Mouse (Mus musculus) C2C12 (cell line): ENCODE measurements around the gene Akap2.

Source experiments
- CEBPB ChIP-seq: IDR thresholded peaks from one replicate; pipeline ENCODE4 v1.6.1; 2011; ENCODE audit warnings: low read depth, mild to moderate bottlenecking, control low read depth, moderate library complexity
- CTCF ChIP-seq: IDR thresholded peaks from one replicate; pipeline ENCODE4 v1.5.1; 2011; ENCODE audit not compliant: control insufficient read depth, insufficient read depth, insufficient read length
- FOSL1 ChIP-seq: IDR thresholded peaks from one replicate; pipeline ENCODE4 v1.8.0; 2011; ENCODE audit warnings: mild to moderate bottlenecking, low read length; ENCODE audit not compliant: poor library complexity, insufficient read depth, severe bottlenecking
- MAX ChIP-seq: IDR thresholded peaks from one replicate; pipeline ENCODE4 v1.6.1; 2011; ENCODE audit warnings: mild to moderate bottlenecking, control low read depth
- MYOD1 ChIP-seq: IDR thresholded peaks from one replicate; pipeline ENCODE4 v1.6.1; 2011; ENCODE audit warnings: low read depth; ENCODE audit not compliant: control insufficient read depth, insufficient read length
- MYOG ChIP-seq: IDR thresholded peaks from one replicate; pipeline ENCODE4 v1.6.1; 2011; ENCODE audit not compliant: control insufficient read depth, insufficient read length; ENCODE audit errors: extremely low read depth
- USF1 ChIP-seq: IDR thresholded peaks from one replicate; pipeline ENCODE4 v1.6.1; 2011; ENCODE audit warnings: low read depth, mild to moderate bottlenecking, control low read depth, moderate library complexity

DNA sequence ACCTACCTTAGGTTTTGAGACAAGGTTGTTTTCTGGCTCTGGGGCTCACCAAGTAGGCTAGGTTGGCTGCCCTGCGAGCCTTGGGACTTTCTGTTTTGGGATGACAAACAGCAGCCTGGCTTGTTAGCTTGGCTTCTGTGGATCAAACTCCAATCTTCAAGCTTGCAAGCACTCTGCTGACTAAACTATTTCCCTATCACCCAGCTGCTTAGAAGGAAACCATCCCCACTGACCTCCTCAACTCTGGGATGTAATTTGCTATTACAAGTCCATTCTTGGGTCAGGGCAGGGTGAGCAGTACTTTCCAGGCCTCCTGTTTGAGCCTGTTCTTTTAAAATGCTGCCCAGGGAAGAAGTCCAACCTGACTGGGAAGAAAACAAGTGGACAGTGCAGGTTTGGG, 47.5 kb downstream of the Akap2 start:
- TF ChIP-seq CTCF: no peak
- no peak for TF ChIP-seq CEBPB
- no peak for TF ChIP-seq USF1
- TF ChIP-seq MAX: no peak
- TF ChIP-seq MYOG: no peak
- no peak for TF ChIP-seq FOSL1
- no peak for TF ChIP-seq MYOD1
